Mouse (Mus musculus): ENCODE results near the gene Sorcs2. TPM values are rescaled to one million over a fixed set of nuclear protein-coding genes. Genes with fewer than 3 reads are reported as not detected.
A peak's percentile ranks its signal among the peaks of the same experiment; 100 is the strongest.

Gene Sorcs2
- polyA plus RNA-seq, 1 experiment from 2014 or later: 6.0 TPM

DNA sequence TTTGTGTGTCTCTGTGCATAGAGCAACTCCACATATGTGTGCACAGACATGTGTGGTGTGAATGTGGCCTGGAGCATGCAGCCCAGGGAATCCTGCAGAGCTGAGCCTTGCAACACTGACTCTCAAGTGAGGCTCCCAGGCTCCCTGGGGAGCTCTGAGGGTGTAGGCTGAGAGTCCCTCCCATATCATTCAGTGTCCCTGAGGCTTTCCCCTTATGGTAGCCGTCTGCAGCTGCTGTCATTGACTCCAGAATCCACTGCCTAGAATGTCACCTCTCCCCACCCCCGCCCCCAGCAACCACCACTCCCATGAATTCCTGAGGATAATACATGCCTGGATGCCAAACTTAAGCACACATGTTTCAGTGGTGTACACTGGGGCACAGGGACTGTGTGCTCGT is 269.4 kb downstream of the Sorcs2 start:
- DNase-seq (ENCODE audit: low spot score) (no peak), ATAC-seq (ENCODE audit: low FRiP score) (no peak)
- no peaks in the 10 kb centered on the region; the same call in none of the 2 replicates for H3K4me1 ChIP-seq (replicated peaks; ENCODE audit: control insufficient read depth, insufficient read depth, low read length)
- H3K9ac ChIP-seq (ENCODE audit: low read depth, low read length): no peak overlapping the region
- WGBS: 61% methylated on average over 3 of the region's 3 CpGs
- no peak overlapping the region for H3K4me2 ChIP-seq (replicated peaks; ENCODE audit: low read depth, low read length)
- H3K4me3 ChIP-seq (ENCODE audit: low read depth, low read length): no peak overlapping the region
- H3K36me3 ChIP-seq (ENCODE audit: control insufficient read depth, insufficient read depth, low read length): no peaks in the 10 kb centered on the region
- H3K27me3 ChIP-seq (ENCODE audit: control insufficient read depth, insufficient read depth, low read length): no peaks in the 10 kb centered on the region
- H3K9me3 ChIP-seq (ENCODE audit: control insufficient read depth, low read length): no peaks in the 10 kb centered on the region
- no peak overlapping the region for H3K27ac ChIP-seq (ENCODE audit: low read depth, low read length)

DNA sequence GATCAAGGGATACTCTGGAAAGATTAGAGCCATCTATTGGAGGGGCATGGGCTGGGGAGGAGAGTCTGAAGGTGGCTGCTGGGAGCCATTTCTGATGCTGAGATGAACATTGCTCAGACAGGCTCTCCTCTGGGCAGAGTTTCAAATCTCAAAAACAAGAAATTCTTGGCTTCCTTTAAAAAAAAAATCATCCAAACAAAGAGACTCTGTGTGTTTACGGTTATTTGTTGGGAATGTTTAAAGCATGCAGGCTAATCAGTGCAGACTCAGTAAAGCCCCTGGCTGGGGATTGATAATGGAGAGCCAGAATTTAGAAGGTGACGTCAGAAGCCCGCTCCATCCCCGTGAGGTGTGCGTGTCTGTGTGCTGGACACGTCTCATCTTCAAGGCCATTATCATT is 272.9 kb downstream of the Sorcs2 start:
- no peak overlapping the region for H3K27ac ChIP-seq (ENCODE audit: low read depth, low read length)
- H3K36me3 ChIP-seq (ENCODE audit: control insufficient read depth, insufficient read depth, low read length): no peaks in the 10 kb centered on the region
- peaks cover 2% of the 10 kb centered on the region; the same call in 1 of the 2 replicates for H3K4me1 ChIP-seq (replicated peaks; ENCODE audit: control insufficient read depth, insufficient read depth, low read length)
- no peak overlapping the region for H3K4me3 ChIP-seq (ENCODE audit: low read depth, low read length)
- no peak for DNase-seq (ENCODE audit: low spot score)
- H3K27me3 ChIP-seq (ENCODE audit: control insufficient read depth, insufficient read depth, low read length): no peaks in the 10 kb centered on the region
- ATAC-seq (ENCODE audit: low FRiP score): no peak
- H3K4me2 ChIP-seq (replicated peaks; ENCODE audit: low read depth, low read length): no peak overlapping the region
- H3K9ac ChIP-seq (ENCODE audit: low read depth, low read length): no peak overlapping the region
- 90% methylated on average over 6 of the region's 6 CpGs for WGBS
- H3K9me3 ChIP-seq (ENCODE audit: control insufficient read depth, low read length): no peaks in the 10 kb centered on the region

DNA sequence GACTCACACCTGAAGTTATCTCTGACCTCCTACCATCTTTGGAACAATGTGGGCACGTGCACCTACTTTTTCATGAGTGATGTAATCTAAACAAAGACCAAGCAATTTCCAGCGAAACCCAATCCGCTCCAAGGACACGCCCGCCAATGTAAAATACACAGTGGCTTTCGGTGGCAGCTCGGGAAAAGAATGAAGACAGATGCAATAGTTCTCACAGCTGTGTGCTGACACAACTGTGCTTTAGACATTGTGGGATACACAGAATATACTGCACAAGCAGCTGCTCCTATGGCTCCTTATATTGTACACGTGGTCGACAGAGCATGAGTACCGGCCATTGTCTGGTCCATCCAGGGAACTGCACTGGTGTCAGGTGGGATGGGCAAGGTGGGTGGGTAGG is 275.0 kb downstream of the Sorcs2 start:
- 78% methylated on average over 10 of the region's 10 CpGs for WGBS
- ATAC-seq (ENCODE audit: low FRiP score) (no peak), DNase-seq (ENCODE audit: low spot score) (no peak)
- Histone ChIP-seq H3K4me3 (ENCODE audit: low read depth, low read length) (no peak overlapping the region), H3K4me2 (replicated peaks; ENCODE audit: low read depth, low read length) (no peak overlapping the region), H3K36me3 (ENCODE audit: control insufficient read depth, insufficient read depth, low read length) (no peaks in the 10 kb centered on the region), H3K9ac (ENCODE audit: low read depth, low read length) (no peak overlapping the region), H3K27ac (ENCODE audit: low read depth, low read length) (no peak overlapping the region), H3K27me3 (ENCODE audit: control insufficient read depth, insufficient read depth, low read length) (no peaks in the 10 kb centered on the region), H3K9me3 (ENCODE audit: control insufficient read depth, low read length) (no peaks in the 10 kb centered on the region), H3K4me1 (replicated peaks; ENCODE audit: control insufficient read depth, insufficient read depth, low read length) (peaks cover 6% of the 10 kb centered on the region; the same call in 1 of the 2 replicates)

DNA sequence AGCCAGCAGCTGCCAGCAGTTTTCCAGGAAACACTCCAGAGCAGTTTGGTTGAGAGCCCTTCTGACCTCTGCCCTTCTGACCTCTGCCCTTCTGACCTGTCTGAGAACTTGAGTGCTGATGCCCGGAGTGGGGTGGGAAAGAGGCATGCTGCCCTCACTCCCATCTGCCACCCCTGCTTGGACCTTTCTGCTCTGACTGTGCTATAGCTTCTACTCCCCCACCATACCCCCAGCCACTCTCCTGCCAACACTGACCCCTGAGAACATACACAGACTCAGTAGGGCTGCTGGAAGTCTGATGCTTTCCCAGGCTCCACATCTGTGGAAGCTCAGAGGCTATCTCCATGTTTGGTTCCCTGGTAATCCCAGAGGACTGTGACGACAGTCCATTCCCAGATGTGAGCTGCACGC is 277.0 kb downstream of the Sorcs2 start:
- H3K36me3 ChIP-seq (ENCODE audit: control insufficient read depth, insufficient read depth, low read length): no peaks in the 10 kb centered on the region
- no peak overlapping the region for H3K4me2 ChIP-seq (replicated peaks; ENCODE audit: low read depth, low read length)
- no peak overlapping the region for H3K4me3 ChIP-seq (ENCODE audit: low read depth, low read length)
- H3K9ac ChIP-seq (ENCODE audit: low read depth, low read length): no peak overlapping the region
- 23% methylated on average over 3 of the region's 3 CpGs for WGBS
- H3K9me3 ChIP-seq (ENCODE audit: control insufficient read depth, low read length): no peaks in the 10 kb centered on the region
- peaks cover 14% of the 10 kb centered on the region for H3K4me1 ChIP-seq (replicated peaks; ENCODE audit: control insufficient read depth, insufficient read depth, low read length)
- no peak overlapping the region for H3K27ac ChIP-seq (ENCODE audit: low read depth, low read length)
- DNase-seq (ENCODE audit: low spot score) (peak; percentile 36), ATAC-seq (ENCODE audit: low FRiP score) (no peak)
- H3K27me3 ChIP-seq (ENCODE audit: control insufficient read depth, insufficient read depth, low read length): no peaks in the 10 kb centered on the region

DNA sequence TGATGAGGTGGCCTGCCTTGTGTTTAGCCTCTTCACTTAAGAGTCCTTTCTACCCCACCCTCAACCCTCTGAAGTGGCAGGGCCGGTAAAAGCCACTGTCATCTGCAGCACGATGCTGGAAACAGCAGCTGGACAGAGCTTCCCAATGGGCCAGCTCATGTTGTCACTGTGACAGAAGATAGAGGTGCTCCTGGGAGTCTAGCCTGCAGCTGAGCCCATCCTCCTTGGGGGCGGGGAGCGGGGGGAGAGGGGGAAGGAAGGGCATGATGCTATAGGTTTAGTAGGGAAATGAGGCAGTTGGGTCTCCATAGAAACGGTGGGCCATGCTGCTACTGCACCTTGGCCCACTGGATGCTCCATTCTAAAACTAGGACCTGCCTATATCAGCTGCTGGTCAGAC is 279.9 kb downstream of the Sorcs2 start:
- 37% methylated on average over 5 of the region's 5 CpGs for WGBS
- Histone ChIP-seq H3K27ac (ENCODE audit: low read depth, low read length) (peak overlapping the region; percentile 51), H3K4me2 (replicated peaks; ENCODE audit: low read depth, low read length) (no peak overlapping the region), H3K9me3 (ENCODE audit: control insufficient read depth, low read length) (no peaks in the 10 kb centered on the region), H3K4me1 (replicated peaks; ENCODE audit: control insufficient read depth, insufficient read depth, low read length) (peaks cover 17% of the 10 kb centered on the region), H3K36me3 (ENCODE audit: control insufficient read depth, insufficient read depth, low read length) (no peaks in the 10 kb centered on the region), H3K4me3 (ENCODE audit: low read depth, low read length) (no peak overlapping the region), H3K9ac (ENCODE audit: low read depth, low read length) (no peak overlapping the region), H3K27me3 (ENCODE audit: control insufficient read depth, insufficient read depth, low read length) (no peaks in the 10 kb centered on the region)
- DNase-seq (ENCODE audit: low spot score): peak; percentile 44
- ATAC-seq (ENCODE audit: low FRiP score): peak; percentile 71

DNA sequence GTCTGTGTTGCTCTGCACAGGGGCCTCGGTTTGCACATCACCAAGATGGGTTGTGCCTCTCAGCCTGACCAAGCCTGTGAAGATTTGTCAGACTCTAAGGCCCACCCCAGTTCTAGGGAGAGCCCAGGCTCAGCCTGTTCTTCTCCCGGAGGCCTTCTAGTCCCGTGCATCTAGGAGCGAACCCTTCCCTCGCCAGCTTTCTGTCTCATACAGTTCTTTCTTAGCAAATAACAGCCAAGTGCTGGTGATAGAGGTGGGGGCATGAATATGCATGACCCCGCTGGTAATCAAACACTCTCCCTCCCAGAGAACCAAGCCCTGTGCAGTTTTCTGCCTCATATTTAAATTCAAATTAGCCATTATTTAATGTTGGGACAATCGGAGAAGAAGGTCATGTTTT is 282.4 kb downstream of the Sorcs2 start:
- no peaks in the 10 kb centered on the region for H3K27me3 ChIP-seq (ENCODE audit: control insufficient read depth, insufficient read depth, low read length)
- no peak overlapping the region for H3K9ac ChIP-seq (ENCODE audit: low read depth, low read length)
- peaks cover 16% of the 10 kb centered on the region for H3K4me1 ChIP-seq (replicated peaks; ENCODE audit: control insufficient read depth, insufficient read depth, low read length)
- peak overlapping the region; percentile 65; the same call in 1 of the 2 replicates for H3K27ac ChIP-seq (ENCODE audit: low read depth, low read length)
- no peaks in the 10 kb centered on the region for H3K9me3 ChIP-seq (ENCODE audit: control insufficient read depth, low read length)
- WGBS: 37% methylated on average over 7 of the region's 7 CpGs
- ATAC-seq (ENCODE audit: low FRiP score) (peak; percentile 30; the same call in 1 of the 2 replicates), DNase-seq (ENCODE audit: low spot score) (no peak)
- H3K4me3 ChIP-seq (ENCODE audit: low read depth, low read length): no peak overlapping the region
- no peak overlapping the region for H3K4me2 ChIP-seq (replicated peaks; ENCODE audit: low read depth, low read length)
- H3K36me3 ChIP-seq (ENCODE audit: control insufficient read depth, insufficient read depth, low read length): no peaks in the 10 kb centered on the region

DNA sequence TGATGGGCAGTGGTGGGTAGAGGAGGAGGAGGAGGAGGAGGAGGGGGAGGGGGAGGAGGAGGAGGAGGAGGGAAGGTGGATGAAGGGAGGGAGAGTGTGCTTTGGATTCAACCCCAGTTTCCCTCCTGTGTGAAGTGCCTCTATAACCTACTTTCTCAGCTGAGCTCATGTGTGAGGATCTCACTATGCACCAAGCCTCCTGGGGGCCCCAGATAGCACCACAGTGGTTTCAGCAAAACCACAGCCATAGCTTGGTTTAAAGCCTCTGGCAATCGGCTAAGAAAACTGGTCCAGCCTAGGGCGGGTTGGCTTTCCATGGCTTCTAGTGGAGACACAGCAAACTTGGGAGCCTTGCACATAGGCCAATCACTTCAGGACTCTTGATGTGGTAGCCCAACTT is 284.2 kb downstream of the Sorcs2 start:
- Histone ChIP-seq H3K9ac (ENCODE audit: low read depth, low read length) (no peak overlapping the region), H3K4me1 (replicated peaks; ENCODE audit: control insufficient read depth, insufficient read depth, low read length) (peaks cover 14% of the 10 kb centered on the region), H3K4me2 (replicated peaks; ENCODE audit: low read depth, low read length) (no peak overlapping the region), H3K36me3 (ENCODE audit: control insufficient read depth, insufficient read depth, low read length) (no peaks in the 10 kb centered on the region), H3K9me3 (ENCODE audit: control insufficient read depth, low read length) (no peaks in the 10 kb centered on the region), H3K27ac (ENCODE audit: low read depth, low read length) (no peak overlapping the region), H3K4me3 (ENCODE audit: low read depth, low read length) (no peak overlapping the region), H3K27me3 (ENCODE audit: control insufficient read depth, insufficient read depth, low read length) (no peaks in the 10 kb centered on the region)
- WGBS: 90% methylated on average over 2 of the region's 2 CpGs
- ATAC-seq (ENCODE audit: low FRiP score) (no peak), DNase-seq (ENCODE audit: low spot score) (no peak)

DNA sequence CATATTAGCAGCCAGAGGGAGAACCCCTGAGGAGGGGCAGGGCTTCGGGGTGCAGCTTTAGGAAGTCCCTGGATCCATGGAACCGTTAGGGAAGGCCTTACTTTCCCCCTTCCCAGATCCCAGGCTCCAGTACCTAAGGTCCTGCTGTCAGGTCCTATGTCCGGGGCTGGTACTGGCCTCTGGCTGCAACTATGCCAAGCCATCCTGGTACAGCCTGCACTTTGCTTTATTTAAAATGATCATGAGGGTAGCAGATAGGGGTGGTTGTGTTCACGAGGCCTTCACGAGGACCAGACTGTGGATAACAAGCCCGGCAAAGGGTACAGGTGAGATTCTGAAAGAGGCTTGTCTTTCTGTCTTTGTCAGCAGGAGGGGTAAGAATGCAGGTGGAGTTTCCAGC is 285.2 kb downstream of the Sorcs2 start:
- Histone ChIP-seq H3K27ac (ENCODE audit: low read depth, low read length) (no peak overlapping the region), H3K27me3 (ENCODE audit: control insufficient read depth, insufficient read depth, low read length) (no peaks in the 10 kb centered on the region), H3K4me1 (replicated peaks; ENCODE audit: control insufficient read depth, insufficient read depth, low read length) (peaks cover 12% of the 10 kb centered on the region), H3K4me2 (replicated peaks; ENCODE audit: low read depth, low read length) (no peak overlapping the region), H3K9me3 (ENCODE audit: control insufficient read depth, low read length) (no peaks in the 10 kb centered on the region), H3K4me3 (ENCODE audit: low read depth, low read length) (no peak overlapping the region), H3K36me3 (ENCODE audit: control insufficient read depth, insufficient read depth, low read length) (no peaks in the 10 kb centered on the region), H3K9ac (ENCODE audit: low read depth, low read length) (no peak overlapping the region)
- DNase-seq (ENCODE audit: low spot score) (no peak), ATAC-seq (ENCODE audit: low FRiP score) (no peak)
- WGBS: 66% methylated on average over 6 of the region's 6 CpGs

DNA sequence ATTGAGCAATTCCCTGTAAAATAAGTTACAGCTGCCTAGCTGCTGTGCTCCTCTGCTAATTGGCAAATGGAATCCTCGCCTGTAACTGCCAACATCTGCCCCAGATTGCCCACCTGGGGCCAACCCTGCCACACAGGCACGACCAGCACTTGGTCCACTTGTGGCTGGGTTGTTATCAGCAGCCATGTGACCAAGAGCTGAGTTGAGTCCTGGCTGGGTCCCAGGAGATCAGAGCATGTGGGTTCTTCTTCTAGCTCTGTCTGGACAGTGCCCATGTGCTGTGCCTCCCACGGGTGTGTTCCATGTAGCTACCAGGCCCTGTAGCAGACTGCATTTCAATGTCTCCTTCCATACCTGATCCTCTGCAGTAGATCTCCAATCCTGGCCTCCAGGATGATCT is 286.4 kb downstream of the Sorcs2 start:
- ATAC-seq (ENCODE audit: low FRiP score): no peak
- Histone ChIP-seq H3K4me3 (ENCODE audit: low read depth, low read length) (no peak overlapping the region), H3K4me2 (replicated peaks; ENCODE audit: low read depth, low read length) (no peak overlapping the region), H3K27me3 (ENCODE audit: control insufficient read depth, insufficient read depth, low read length) (no peaks in the 10 kb centered on the region), H3K9ac (ENCODE audit: low read depth, low read length) (no peak overlapping the region), H3K36me3 (ENCODE audit: control insufficient read depth, insufficient read depth, low read length) (no peaks in the 10 kb centered on the region), H3K27ac (ENCODE audit: low read depth, low read length) (no peak overlapping the region), H3K4me1 (replicated peaks; ENCODE audit: control insufficient read depth, insufficient read depth, low read length) (peaks cover 5% of the 10 kb centered on the region; the same call in 1 of the 2 replicates), H3K9me3 (ENCODE audit: control insufficient read depth, low read length) (no peaks in the 10 kb centered on the region)
- no peak for DNase-seq (ENCODE audit: low spot score)
- 83% methylated on average over 3 of the region's 3 CpGs for WGBS
